Mouse (Mus musculus) kidney, postnatal 36 days (tissue): ENCODE results near the gene Olfr466.

Source experiments
- DNase-seq, 2 experiments: peaks; one replicate each; pipeline ENCODE4 v3.0.0; 2021 to 2022; ENCODE audit warnings: mixed read lengths in 2 of 2

Gene Olfr466

GRCm38 (mm10) chr13:65149940-65150339 is at the start of gene Olfr466:
Gene Olfr466, plus strand, starts transcription at chr13:65150240.
- no peak for DNase-seq

- DNase-seq, result no peak
Observed at GRCm38 (mm10) chr13:65100678-65101077, 49.4 kb upstream of the Olfr466 start.

GRCm38 (mm10) chr13:65101232-65101631 is 48.8 kb upstream of the Olfr466 start:
- DNase-seq, result no peak

- peak; percentile 47 to 51 for DNase-seq
Observed at GRCm38 (mm10) chr13:65111961-65112360, 38.1 kb upstream of the Olfr466 start.

GRCm38 (mm10) chr13:65112459-65113110 is 37.5 kb upstream of the Olfr466 start, which contains the start of gene Mfsd14b:
Gene Mfsd14b, minus strand, starts transcription at chr13:65112975.
- peak; percentile 90 to 91 for DNase-seq

GRCm38 (mm10) chr13:65113239-65113638 is 36.8 kb upstream of the Olfr466 start:
- DNase-seq, result no peak

- DNase-seq, result no peak
Observed at GRCm38 (mm10) chr13:65120984-65121383, 29.1 kb upstream of the Olfr466 start.

- DNase-seq, result no peak
Observed at GRCm38 (mm10) chr13:65122111-65122510, 27.9 kb upstream of the Olfr466 start.

GRCm38 (mm10) chr13:65127063-65127847 is 22.8 kb upstream of the Olfr466 start:
- peak in 1 of 2 experiments; percentile 36 for DNase-seq

GRCm38 (mm10) chr13:65137789-65138188 is 12.3 kb upstream of the Olfr466 start, which contains the start of gene Olfr465-ps1:
Gene Olfr465-ps1, plus strand, starts transcription at chr13:65138089.
- no peak for DNase-seq

GRCm38 (mm10) chr13:65174102-65174501 is 24.1 kb downstream of the Olfr466 start:
- DNase-seq, result no peak

GRCm38 (mm10) chr13:65175734-65176471 is 25.9 kb downstream of the Olfr466 start:
- DNase-seq, result peak; percentile 18 to 67

- DNase-seq, result no peak
Observed at GRCm38 (mm10) chr13:65176472-65177091, 26.5 kb downstream of the Olfr466 start.

GRCm38 (mm10) chr13:65200667-65201066 is 50.6 kb downstream of the Olfr466 start:
- DNase-seq, result no peak
